Mouse (Mus musculus) megakaryocyte, adult 5-6 weeks (primary cell): Measurements from ENCODE around the gene Smurf2. TPM values are rescaled to one million over a fixed set of nuclear protein-coding genes. Genes with fewer than 3 reads are reported as not detected.

ENCODE experiments used
- ATAC-seq: 2 replicates; pipeline ENCODE4 v1.8.0; 2016; ENCODE audit warnings: mild to moderate bottlenecking, inconsistent platforms; ENCODE audit not compliant: poor library complexity, severe bottlenecking
- total RNA-seq, 2 experiments: library from RNA; stranded (forward) in 1 of 2; stranded (reverse) in 1 of 2; fragments of 153-499, 151-499 nt in 1 of 2; fragments of 221-1000, 200-1000 nt in 1 of 2; gene quantifications; 2 replicates each; pipeline versions ENCODE4 v1.2.3 to v1.2.4; 2015 to 2017

The Smurf2 gene
- total RNA-seq (2015), result 27.0 and 28.6 TPM in 2 replicates
- total RNA-seq (2017), result 34.1 and 38.5 TPM in 2 replicates

DNA sequence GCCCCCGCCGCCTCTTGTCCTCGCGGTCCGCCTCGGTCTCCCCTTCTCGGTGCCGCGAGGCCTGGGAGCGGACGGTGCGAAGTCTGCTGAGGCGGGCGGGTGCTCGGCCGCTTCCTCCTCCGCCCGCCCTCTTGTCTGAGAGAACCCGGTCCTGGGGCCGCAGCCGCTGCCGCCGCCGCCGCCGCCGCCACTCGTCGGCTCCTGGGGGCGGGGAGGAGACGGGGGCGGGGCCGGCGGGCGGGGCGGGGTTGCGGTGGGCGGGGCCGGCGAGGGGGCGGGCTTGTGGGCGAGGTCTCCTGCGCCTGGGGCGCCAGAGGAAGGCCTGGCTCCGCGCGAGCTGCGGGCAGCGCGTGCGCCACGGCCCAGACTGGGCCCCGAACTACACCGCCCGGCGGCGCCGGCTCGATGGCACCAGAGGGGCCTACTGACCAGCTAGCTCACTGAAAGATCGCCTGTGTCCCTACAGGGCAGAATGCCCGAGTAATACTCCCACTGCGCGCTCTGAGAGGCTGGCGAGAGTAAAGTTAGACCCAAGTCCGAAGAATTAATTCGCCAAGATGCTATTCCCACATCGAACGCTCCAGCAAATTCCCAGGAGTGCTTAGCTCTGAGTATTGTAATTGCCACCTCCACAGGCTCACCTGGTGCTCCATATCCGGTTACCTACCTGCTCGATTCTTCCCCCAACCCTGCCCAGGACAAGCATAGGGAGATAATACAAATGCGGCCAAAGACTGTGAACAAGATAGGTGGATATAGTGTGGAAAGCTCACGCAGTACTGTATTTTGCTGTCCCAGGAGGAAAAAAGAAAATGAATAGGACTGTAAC is at the start of gene Smurf2:
TSS of gene Smurf2 (minus strand) at position 165 of the 829 bp plus-strand sequence.
- ATAC-seq, result peak; percentile 94

DNA sequence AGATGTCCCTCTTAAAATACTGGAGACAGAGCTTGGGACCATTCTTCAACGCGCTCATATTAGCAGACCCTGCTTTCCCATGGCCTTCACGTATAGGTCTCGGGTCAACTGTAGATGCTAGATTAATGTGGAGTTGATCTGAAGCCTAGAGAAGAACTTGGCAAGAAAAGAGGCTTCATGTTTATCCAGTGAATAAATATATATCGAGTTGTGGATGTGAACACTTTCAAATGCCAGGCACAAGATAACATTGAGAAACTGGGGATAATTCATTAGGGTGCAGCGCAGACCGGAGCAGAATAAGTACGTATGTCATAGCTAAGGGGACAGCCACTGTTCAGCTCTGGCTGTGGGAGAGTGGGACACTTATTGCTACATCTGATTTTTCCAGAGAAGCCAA is 49.3 kb upstream of the Smurf2 start:
- ATAC-seq, result no peak

DNA sequence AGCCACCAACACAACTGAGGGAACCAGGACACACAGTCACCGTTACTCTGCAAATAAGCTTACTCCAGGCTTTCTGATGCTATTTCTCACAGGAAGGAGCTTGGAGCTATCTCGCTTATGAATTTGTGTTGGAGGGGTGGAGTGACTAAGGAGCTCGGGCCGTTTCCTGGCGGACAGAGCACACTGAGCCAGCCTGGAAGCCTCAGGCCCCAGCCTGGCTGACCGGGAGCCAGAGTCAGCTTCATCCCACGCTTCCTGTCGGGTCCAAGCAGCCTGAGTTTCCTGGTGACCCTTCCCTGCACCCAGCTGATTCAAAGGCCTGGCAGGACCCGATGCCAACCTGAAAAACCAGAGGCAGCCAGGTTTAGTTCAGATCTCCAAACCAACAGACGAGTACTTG is 47.1 kb upstream of the Smurf2 start:
- no peak for ATAC-seq

DNA sequence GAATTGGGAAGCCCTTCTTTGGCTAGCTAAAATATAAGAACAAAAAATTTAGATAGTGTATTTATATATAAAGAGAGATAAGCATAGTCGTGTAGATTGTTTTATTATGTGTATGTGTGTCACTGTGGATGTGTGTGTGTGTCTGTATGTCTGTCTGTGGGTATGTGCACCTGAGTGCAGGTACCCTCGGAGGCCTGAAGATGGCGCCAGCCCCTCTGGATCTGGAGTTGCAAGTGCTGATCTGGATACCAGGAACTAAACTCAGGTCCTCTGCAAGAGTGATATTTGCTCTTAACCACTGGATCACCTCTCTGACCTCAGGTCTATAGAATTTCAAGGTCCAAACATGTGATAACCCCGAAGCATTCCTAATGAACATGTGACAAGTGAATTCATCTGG is 45.4 kb upstream of the Smurf2 start:
- no peak for ATAC-seq

DNA sequence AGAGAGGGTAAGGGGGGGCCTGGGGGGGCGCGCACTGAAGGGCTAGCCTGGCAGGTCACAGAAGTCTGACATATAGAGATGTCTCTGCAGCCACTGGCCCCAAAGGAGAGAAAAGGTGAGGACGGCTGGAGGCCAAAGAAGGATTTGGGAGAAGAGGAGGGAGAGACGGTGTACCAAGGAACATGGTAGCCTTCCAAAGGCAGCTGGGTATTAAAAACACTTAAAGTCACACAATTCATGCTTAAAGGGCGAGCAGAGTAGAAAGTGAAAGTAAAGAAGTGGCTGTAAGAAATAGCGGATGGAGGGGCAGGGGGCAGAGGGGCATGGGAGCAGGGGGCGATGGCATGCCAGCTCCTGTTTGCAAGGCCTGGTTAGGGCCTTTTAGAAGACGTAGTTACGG is 41.8 kb upstream of the Smurf2 start:
- ATAC-seq, result no peak

DNA sequence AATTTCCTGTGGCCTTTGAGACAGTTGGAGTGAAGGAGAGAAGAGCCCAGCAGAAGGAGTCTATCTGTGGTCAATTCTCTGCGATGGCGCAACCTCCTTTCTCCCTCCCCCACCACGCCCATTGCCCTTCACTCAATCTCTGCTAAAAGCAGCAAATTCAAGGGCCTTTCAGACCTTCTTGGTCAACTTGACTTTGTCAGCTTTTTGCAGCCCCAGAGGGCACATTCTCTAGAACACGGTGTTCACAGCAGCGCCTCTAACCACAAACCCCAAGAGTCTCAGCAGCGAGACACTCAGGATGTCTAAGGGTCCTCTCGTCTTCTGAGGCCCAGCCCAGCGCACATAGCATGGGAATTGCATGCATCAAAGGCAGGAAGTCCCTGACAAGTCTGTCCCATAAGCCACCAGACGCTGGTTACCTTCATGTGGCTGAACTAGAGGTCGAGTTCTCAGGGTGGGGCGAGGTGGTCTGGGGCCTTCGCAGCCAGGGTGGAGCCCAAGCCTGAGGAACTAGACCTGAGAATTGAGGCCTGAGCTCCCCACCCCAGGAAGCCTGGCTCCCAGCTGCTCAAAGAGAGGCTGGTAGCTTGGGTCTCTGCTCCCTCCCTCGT is 41.1 kb upstream of the Smurf2 start:
- peak; percentile 73 for ATAC-seq

DNA sequence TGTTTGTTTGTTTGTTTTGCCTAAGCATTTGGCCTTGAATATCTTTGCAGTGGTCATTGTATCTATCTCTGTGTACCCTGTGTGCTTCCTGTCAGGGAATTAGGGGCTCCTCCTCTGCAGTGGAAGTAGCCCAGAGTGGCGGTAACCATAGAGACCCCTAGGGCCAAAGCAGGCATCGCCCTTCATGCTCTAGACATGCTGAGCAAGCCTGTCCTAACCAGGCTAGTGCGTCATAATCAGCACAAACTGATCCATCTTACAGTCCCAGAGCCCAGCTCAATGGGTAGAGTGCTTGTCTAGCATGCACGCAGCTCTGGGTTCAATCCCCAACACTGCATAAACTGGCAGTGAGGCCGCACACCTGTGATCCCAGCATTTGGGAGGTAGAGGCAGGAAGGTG is 38.6 kb upstream of the Smurf2 start:
- ATAC-seq, result no peak

DNA sequence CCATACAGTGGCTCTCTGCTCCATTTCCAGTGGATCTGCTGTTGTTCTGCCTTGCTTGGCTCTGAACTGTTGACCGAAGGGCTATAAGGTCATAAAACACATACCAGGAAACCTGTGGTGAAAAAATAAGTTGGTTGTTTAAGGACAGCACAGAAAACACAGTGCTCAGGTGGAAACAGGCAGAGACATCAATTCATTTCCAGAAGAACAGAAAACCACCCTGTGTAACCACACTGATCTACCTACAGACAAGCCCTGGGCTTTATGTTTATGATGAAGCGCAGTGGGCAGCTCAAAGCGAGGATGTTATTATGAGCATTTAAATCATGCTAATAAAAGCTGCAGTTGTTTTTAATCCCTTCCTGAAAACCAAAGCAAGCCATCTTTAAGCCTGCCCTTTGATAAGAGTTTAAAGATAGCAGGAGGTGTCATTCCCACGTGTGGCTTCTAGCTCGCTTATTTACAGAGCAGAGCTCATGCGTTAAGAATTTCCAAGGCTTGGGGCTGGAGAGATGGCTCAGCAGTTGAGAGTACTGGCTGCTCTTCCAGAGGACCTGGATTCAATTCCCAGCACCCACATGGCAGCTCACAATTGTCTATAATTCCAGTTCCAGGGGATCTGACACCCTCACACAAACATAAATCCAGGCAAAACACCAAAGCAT is 38.0 kb upstream of the Smurf2 start:
- no peak for ATAC-seq

DNA sequence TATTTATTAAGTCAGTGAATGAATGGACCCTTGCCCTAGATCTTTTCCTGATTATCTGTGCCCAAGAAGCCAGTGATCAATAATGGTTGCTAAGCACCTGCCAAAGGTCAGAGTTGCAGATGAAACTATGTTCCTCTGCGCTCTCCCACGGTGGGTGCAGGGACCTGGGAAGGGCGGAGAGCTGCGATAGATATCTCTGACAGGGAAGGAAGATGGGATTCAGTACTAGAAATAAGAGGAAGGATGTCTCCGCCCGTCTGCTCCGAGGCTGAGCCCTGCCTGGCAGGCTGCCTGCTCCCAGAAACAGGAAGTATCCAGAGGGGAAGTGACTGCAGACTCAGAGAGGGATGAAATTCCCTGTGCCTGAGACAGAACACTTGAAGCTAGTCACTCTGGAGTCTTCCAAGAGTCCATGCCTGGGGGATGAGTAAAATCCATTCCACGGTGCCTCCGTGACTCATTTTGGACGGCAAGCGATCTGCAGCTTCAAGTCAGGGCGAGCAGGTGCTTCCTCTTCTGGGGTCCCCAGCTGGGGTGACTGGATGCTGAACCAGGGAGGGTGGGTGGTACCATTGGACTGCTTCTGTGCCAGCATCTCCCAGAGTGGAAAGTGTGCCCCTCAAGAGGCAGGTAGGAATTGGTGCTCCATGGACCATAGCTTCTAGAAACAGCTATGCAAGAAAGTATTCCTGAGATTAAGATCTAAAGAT is 36.9 kb upstream of the Smurf2 start:
- peak; percentile 84 for ATAC-seq

DNA sequence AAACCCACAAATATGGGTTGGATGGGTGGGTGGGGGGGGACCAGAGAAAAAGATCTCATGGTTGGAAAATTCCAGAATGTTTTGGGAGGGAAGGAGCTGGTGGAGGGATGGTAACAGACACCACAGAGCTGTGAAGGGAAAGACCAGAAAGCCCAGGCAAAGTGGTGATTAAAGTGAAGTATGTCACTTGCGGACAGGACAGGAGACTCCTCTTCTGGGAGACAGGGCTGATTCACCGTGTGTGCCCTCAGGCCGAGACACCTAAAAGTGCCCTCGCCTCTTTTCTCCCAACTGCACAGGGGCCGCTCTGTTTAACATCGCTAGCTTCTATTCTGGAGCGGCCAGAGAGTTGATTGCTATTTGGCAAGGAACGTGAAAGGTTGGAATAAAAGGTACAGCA is 34.1 kb upstream of the Smurf2 start:
- no peak for ATAC-seq

DNA sequence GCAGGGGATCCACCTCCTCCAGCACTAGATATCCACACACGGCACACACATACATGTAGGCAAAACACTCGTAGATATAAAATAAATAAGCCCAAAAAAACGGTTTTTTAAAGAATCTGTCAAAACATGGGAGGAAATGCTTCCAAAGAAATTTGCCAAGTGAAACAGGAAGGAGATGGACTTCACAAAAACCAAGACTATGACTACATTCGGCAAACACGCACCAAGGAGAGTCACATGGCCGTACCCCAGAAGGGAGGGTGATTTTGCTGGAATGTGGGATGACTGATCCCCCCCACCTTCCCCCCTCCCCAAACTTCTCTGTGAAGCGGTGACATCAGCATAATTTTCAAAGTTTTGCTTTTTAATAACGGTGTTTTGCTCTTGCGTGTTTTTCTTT is 33.6 kb upstream of the Smurf2 start:
- no peak for ATAC-seq

DNA sequence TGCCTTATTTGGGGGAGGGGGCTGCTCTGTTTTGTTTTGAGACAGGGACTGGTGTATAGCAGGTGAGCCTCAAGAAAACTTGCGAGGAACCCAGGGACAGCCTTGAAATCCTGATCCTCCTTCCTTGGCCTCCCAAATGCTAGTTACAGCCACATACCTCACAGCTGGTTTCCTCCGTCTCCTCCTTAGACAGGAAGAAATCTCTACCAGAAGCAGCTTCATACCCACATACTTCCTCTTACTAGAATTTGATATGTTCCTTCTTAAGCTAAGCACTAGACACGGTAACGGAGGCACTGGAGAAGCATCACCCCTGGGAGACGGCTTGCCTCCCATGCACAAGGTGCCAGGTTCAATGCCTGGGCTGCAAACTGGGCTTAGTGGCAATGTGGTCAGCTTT is 16.8 kb upstream of the Smurf2 start:
- 0 out of 2 replicates have a peak, but pooled peaks have one; percentile 45 for ATAC-seq

DNA sequence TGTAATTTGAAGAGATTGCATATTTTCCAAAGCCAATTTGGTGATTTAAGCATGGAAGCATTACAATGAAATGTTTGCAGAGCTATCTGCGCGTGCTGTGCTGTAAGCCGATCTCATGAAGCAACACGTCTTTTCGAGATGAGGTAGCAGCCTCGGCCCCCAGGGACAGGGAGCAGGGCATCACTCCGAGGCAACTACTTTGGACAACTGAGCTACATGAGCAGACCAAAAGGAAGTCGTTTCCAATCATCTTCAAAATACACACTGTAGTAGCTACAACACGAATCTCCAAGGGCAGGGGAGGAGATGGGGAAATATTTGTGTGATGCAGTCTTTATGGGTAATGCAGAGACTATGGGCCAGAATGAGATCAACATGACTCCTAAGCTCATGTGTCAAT is 9.9 kb upstream of the Smurf2 start:
- ATAC-seq, result no peak

DNA sequence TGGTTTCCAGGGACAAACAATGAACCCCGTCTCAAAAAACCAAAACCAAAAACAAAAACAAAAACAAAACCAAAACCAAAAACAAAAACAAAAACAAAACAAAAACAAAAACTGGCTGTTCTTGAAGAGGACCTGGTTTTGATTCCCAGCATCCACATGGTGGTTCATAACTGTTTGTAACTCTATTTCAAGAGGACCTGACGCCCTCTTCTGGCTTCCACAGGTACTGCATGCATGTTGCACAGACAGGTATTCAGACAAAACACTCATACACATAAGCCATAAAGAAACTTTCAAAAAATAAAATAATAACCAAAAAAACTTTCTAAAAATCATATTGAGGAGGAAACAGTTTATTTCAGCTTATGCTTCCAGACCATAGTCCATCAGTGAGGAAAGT is 8.4 kb upstream of the Smurf2 start:
- no peak for ATAC-seq

DNA sequence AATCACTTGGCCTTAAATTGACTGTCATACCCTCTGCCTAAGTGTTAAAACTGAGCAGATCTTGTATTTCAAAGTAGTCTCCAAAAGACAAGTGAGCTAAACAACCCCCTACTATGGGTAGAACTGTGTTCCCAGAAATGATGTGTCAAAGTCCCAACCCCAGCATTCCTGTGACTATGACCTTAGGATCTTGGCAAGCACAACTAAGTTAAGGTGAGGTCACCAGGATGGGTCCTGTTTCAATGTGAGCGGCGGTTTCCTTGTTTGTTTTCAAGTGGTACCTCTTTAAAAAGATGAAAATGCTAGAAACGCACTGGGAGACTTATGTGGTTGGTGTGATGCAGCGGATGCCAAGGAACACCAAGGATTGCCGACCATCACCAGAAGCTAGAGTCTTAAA is 7.4 kb upstream of the Smurf2 start:
- ATAC-seq, result no peak

DNA sequence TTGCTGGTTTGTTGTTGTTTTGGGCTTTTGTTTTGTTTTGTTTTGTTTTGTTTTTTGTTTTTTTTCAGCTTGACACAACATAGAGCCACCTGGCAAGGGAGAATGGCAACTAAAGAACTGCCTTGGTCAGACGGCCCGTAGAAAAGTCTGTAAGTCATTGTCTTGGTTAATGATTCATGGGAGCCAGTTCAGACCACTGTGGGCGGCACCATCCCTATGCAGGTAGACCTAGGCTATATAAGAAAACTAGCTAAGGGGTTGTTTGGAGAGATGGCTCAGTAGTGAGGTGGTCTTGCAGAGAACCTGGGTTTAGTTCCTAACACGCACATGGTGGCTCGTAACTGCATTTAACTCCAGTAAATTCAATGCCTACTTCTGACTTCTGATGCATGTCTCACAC is 6.7 kb upstream of the Smurf2 start:
- ATAC-seq, result no peak

DNA sequence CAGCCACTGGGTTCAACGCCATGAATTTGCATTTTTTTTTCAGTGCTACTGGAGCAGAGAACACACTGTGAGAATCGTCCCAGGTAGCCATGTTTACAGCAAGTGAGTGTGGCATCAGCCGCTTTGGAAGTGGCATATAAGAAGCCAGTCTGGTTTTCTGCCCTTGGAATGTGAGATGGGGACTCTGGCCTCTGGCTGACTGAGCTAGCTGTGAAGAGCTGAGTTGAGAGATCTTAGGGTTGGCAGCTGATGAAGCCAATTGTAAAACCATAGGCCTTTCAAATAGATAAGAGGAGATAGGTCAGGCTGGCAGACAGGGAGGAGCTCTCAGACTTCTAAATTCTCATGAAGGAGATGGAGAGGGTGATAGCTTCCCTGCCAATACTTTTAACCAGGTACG is 6.2 kb upstream of the Smurf2 start:
- ATAC-seq, result no peak

DNA sequence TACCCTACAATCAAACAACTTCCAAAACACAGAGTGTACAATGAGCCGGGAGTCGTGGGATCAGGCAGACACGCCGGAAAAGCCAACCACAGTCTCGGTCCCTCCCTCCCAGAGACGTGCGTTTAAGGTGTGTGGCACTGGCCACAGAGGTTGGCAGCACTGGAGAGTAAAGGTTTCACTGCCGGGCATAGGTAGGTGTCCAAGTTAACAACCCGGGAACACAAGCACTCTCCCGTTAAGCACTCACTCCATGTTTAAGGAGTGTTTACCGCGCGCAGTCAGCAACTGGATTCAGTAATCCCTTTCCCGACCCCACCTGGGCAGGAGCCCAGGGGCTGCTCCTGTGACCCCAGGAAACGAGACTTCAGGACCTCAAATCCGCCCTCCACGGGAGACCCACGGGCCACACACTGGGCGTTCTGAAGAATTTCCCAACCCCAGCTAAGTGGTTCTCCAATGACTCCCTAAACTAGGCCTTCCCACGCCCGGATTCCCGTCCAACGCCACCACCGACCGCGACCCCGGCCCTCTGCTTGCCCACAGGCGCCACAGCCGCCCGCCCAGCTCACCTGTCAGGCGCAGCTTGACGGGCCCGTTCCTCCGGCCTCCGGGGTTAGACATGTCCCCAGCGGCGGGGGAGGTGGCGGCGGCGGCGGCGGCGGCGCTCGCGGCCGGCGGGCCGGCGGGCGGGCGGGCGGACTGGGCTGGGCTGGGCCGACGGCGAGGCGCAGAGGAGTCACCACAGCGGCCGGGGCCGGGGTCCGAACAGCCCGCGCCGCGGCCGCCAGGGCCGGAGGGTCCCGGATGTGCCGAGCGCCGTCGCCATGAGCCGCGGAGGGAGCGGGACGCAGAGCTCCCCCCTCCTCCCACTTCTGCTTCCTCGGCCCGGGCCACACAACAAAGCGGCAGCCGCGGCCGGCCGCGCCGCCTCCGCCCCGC is 634 bp downstream of the Smurf2 start:
- ATAC-seq, result peak; percentile 79

DNA sequence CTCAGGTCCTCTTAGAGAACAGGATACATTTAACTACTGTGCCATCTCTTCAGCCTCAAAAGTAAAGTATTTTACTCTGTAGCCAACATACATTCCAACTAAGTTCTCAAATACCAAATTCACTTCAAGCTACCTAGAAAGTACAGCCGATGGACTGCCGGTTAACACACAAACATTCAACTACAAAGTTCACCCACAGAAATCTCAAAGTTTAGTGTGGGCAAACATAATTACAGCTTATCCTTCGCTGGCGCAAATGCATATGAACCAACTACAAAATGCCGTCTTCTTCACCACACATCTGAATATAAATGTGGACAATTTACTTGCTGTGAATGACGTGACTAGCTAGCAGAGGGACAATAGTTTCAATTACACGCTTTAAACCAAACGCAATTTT is 1.6 kb downstream of the Smurf2 start:
- no peak for ATAC-seq

DNA sequence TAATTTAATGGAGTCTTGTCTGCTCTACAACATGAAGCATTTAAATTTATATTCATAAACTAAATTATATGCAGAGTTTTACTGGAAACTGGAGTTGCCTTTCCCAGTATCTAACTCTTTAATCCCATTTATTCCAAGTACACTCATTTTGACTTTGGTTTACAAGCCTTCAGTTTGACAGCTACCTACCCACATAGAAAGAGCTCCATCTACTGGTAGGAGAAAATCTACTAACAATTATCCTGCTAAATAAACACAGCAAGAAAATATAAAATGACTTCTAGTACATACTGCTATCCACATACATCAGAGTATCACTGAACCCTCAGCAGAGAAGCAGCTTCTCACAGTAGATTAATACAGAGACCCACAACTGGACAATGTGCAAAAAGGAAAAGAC is 9.3 kb downstream of the Smurf2 start:
- ATAC-seq, result no peak
